Mouse (Mus musculus): ENCODE measurements around the gene Nfkb2.

Gene Nfkb2

DNA sequence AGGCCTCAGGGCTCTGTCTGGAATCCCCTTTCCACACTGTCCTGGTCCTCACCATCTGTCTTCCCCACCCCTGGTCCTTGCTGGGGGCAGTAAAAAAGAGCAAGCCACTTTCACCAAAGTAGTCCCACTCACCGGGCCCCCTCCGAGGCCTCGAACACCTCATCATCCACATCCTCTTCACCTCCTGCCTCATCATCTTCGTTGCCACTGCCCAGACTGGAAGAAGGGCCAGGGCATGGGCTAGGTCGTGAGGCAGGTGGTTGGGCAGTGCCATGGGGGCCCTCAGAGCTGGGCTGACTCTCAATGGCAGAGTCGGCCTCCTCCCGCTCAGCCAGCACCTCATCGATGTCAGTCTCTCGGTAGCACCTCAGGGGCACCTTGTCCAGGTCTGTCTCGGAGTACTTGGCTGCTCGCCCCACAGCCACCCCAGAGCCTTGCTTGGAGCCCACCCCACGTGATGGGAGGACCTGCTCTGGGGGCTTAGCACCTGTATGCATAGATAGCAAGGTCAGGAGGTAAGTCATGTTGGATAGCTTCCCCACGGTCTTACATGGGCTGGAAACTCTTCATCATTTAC is 19.0 kb downstream of the Nfkb2 start:
- DNase-seq (ENCODE audit: low read depth) = no peak

DNA sequence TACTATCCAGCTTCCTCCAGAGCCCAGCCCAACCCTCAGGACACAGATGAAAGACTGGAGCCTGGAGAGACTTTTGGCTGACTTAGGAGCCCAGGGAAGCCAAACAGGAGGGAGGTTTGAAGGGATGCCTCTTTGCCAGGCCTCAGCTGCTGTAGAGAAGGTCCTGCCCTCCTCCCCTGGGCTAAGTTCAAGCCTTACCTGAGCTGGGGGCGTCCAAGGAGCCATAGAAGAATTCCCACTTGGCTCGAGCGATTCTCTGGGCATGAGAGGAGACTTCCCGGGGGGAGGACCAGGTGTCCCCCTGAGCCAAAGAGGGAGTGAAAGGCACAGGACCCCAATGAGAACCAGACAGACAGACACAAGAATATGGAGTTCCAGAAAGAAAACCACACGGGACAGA is 19.6 kb downstream of the Nfkb2 start:
- no peak for DNase-seq (ENCODE audit: low read depth)

- DNase-seq (ENCODE audit: low read depth) = no peak
Measured at GRCm38 (mm10) chr19:46324366-46324765, 20.2 kb downstream of the Nfkb2 start.

- no peak for DNase-seq (ENCODE audit: low read depth)
Measured at GRCm38 (mm10) chr19:46324918-46325317, 20.8 kb downstream of the Nfkb2 start.

DNA sequence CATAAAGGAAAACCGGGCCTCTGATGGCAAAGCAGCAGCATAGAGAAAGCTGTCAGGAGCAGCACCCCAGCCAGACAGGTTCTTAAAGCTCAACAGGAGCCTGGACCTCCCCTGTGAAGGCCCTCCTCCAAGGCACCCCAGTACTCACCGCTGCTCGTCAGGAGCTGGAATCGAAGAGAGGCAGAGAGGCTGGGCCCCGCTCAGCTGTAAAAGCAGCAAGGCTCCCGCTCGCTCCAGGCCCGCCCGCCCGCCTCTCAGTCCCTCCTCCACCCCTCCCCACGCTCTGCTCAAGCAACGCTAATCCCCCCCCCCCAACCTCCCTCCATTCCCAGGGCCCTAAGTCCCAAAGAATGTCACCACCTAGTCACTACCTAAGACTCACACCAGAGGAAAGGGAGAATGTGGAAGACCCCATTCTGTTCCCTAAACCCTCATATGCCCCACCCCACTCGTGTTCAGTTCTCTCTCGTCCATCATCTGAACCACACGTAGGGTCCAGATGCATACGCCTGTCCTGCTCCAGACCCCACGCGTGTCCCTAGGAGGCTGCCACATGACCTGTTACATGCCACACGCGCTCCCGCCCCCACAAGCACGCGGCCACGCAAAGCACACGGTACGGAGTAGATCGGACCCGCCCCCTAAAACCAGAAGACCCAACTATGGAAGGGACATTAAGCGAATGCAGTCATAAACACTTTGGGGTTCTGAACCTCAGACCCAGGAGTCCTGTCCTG is 22.1 kb downstream of the Nfkb2 start:
- DNase-seq (ENCODE audit: low read depth) = no peak

DNA sequence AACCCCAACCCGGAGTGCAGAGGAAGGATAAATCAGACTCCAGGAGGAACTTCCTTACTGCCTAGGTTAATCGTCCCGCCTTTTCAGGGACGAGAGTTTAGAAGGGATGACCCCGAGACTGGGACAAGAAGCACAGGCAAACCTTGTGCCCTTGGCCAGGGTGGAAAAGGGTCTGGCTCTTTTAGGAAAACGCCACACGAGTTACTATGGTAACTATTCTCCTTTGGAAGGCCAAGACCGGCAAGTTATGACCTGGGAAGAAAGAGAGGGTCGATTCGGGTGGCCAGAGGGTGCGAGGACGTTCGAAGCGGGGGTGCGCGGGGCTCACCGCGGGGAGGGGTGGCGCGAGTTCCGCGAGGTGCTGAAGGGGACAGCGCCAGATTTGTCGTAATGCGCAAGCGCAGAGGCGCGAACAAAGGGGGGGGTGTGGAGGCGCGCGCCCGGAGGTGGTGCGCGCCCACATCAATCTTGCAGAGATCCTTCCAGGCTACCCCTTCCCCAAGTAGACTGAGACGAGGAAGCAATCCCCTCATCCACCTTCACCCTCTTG is 22.7 kb downstream of the Nfkb2 start, which contains the start of gene Psd:
Psd (minus strand) TSS at position 401 of the 550 bp plus-strand sequence.
- DNase-seq (ENCODE audit: low read depth) = no peak

- DNase-seq (ENCODE audit: low read depth) = no peak
Measured at GRCm38 (mm10) chr19:46327531-46328064, 23.5 kb downstream of the Nfkb2 start.

- DNase-seq (ENCODE audit: low read depth) = peak; percentile 97
Measured at GRCm38 (mm10) chr19:46328081-46329030, 24.2 kb downstream of the Nfkb2 start, which contains the start of gene Fbxl15. TSS of gene Fbxl15 (plus strand) at chr19:46328184.

GRCm38 (mm10) chr19:46329031-46329641 is 25.0 kb downstream of the Nfkb2 start:
- DNase-seq (ENCODE audit: low read depth) = no peak

DNA sequence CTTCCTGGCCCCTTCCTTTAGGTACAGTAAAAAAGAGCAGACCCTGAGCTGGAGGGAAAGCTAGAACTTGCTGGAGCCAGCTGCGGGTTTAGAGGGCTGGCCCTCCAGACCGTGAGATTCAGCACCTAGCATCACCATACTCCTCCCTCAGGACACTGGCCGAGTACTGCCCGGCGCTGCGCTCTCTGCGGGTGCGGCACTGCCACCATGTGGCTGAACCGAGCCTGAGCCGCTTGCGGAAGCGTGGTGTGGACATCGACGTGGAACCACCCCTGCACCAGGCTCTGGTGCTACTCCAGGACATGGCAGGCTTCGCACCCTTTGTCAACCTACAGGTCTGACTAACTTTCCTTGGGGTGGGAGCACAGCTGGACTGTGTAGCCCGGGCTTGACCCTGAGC is 25.8 kb downstream of the Nfkb2 start:
- peak; percentile 85 for DNase-seq (ENCODE audit: low read depth)

DNA sequence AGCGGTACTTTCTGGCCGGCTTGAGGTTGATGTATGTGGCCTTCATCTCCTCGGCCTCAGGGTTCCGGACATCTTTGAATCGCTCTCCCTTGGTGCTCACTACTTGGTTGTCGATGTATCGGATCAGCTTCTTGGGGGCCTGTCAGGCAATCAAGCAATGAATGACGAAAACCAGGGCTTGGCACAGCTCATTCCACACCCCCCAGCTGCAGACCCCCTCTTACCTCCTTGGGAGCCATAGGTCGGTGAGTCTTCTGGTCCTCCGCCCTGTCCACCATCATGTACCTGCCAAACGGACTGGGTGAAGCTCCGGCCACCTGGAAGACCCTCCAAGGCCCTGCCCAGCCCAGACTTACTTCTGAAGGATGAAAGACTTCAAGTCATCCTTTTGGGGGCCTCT is 26.6 kb downstream of the Nfkb2 start:
- DNase-seq (ENCODE audit: low read depth) = no peak

GRCm38 (mm10) chr19:46331326-46331725 is 27.2 kb downstream of the Nfkb2 start:
- no peak for DNase-seq (ENCODE audit: low read depth)

- DNase-seq (ENCODE audit: low read depth) = no peak
Measured at GRCm38 (mm10) chr19:46331936-46332335, 27.8 kb downstream of the Nfkb2 start.

DNA sequence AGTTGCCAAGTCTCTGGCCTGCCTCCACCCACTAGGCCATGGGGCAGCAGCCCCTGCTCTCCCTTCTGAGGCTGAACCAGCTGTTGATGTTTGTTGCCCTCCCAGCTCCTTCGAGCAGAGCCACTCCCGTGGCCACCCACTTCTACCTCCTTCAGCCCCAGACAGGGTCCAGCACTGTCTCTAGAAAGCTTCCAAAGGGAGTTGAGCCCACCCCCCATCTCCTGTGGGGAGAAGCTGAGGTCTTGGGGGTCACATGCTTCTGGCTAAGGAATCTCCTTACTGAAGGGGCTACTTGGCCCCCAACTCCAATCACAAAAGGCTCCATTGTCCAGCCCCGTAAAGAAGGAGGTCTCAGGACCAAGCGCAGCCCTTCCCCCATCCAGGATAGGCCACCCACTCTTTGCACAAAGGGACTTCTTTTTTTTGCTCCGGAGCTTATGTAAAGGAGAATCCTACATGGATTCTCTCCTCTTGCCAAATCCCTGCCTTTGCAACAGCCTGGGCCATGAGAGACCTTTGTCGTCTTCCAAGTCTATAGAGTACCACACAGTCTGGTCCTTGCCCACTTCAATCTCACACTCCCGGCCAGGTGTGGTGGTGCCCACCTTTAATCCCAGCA is 28.7 kb downstream of the Nfkb2 start:
- DNase-seq (ENCODE audit: low read depth) = no peak

GRCm38 (mm10) chr19:46333906-46334305 is 29.8 kb downstream of the Nfkb2 start:
- DNase-seq (ENCODE audit: low read depth) = no peak

- no peak for DNase-seq (ENCODE audit: low read depth)
Measured at GRCm38 (mm10) chr19:46337719-46338330, 33.7 kb downstream of the Nfkb2 start.

DNA sequence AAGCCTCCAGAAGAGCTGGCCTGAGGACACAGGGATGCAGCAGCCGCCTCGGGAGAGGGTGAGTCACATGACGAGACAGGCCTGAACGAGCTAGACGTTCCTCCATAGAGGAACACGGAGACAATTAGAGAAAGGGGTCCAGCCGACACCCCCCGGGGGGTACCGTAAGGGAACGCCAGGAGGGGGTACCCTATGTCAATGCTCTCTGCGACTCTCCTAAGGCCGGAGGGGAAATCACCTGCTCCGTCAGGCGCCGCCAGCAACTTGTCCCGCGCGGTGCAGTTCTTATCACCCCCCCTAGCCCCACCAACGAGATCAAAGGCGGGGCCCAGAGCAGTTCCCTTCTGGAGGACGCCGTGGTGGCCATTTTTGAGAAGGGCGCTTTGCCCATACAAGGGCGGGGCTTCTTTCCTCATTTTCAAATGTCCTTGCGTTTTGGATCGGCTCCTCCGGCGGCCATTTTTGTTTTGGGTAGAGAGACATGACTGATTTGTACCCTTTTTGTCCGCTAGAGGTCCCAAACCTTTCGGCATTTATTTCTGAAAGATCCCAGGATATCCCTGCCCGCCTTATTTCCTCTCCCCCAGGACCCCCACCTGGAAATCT is 34.3 kb downstream of the Nfkb2 start, which contains the start of gene Cuedc2:
Cuedc2 (minus strand) TSS at position 372 of the 606 bp plus-strand sequence.
- peak; percentile 99 for DNase-seq (ENCODE audit: low read depth)

- no peak for DNase-seq (ENCODE audit: low read depth)
Measured at GRCm38 (mm10) chr19:46338942-46339286, 34.8 kb downstream of the Nfkb2 start.

DNA sequence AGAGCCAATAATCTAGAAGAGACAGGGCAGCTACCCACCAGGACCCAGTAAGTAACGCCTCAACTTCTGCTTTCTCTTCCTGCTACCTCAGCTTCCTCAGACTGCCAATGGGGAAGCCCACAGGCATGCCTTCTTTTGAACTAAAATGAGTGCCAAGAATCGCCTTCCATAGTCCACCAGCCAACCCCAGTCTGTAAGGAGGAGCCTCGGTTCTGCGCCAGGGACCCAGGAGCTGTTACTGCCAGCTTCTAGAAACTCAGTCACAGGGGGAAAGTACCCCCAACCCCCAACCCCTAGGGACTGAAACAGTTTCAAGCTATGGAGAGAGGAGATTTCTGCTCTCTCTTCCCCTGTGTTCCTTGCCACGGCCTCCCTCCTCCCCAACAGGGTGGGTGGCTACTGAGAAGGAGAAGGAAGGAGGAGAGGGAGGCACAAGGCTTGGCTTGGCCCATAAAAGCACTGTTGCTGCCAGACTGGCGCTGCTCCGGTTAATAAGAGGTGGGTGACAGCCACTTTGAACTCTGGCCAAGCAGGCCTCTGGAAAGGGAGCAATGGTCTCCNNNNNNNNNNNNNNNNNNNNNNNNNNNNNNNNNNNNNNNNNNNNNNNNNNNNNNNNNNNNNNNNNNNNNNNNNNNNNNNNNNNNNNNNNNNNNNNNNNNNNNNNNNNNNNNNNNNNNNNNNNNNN is 35.3 kb downstream of the Nfkb2 start:
- DNase-seq (ENCODE audit: low read depth) = peak; percentile 93

All from 416B (cell line).